Mouse (Mus musculus) erythroblast, embryonic 14.5 days (primary cell): ENCODE results near the gene Tnfaip2.

Source experiments
- GATA1 ChIP-seq: IDR thresholded peaks from 2 replicates; pipeline ENCODE4 v1.6.1; 2012; ENCODE audit warnings: low read length, inconsistent platforms, mixed read lengths
- TAL1 ChIP-seq: IDR thresholded peaks from 3 replicates; pipeline ENCODE4 v1.6.1; 2012; ENCODE audit warnings: low read length, inconsistent platforms, mixed read lengths

DNA sequence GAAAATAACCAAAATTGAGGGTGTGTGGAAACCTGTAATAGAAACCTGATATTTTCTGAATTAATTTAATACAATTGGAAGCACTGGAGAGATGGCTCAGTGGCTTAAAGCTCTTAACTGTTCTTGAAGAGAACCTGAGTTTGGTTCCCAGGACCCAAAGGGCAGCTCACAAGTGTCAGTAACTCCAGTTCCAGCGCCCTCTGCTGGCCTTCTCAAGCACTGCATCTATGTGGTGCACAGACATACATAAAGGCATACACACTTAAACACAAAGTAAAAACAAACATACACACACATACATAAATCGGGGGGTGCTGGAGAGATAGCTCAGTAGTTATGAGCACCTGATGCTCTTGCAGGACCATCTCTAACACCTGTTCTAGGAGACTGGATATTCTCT, 54.8 kb downstream of the Tnfaip2 start:
- TF ChIP-seq TAL1 (no peak), GATA1 (no peak)
